Mouse (Mus musculus): ENCODE data around the gene Rtbdn.

DNA sequence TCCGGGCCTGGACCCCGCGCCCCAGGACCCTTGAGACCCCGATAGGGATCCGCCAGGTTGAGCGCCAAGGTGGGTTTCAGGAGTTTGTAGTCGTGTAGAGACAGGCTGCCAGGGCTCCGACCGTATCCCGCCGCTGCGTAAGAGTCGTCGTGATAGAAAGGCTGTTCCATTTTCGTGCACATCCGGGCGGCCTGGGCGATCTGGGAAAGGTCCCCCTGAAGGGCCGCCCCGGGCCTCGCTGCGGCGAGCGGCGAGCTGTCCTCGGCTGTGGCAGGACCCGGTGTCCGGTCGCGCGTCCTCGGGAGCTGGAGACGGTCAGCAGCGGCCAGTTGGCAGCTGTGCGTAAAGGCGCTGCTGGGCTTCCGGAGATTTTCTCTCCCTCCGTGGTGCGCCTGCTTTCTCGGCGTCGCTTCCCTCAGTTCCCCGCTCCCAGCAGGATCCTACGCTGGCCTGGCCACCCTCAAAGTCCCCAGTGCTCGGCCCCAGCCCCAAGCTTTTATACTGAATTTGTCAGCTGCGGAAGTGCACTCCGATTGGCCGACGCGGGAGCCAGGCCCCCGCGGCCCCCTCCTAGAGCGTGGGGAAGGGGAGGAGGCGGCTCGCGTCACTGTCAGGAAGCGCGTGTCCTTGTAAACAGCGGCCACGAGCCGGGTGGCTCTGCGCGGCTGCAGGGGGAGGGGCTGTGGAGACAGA is 31.6 kb downstream of the Rtbdn start, which contains the start of gene Junb:
- peak; percentile 100 for TF ChIP-seq POLR2A (IDR thresholded peaks at IDR 0.05; ENCODE audit: low read depth, low read length)
- TF ChIP-seq CTCF (IDR thresholded peaks at IDR 0.05; ENCODE audit: extremely low read depth, insufficient read depth, insufficient read length, insufficient replicate concordance): no peak

Measured in spleen, adult 2 months (tissue).